Mouse (Mus musculus) cerebellum, adult (tissue): ENCODE measurements around the gene Gm6169.
"Not testable (repeated sequence)": the region's sequence is repeated elsewhere in the genome, so short reads cannot be mapped to it uniquely, and the experiment has no call there.

Experiments used
- ATAC-seq: cut with Nextera tagmentation; 2 replicates; pipeline ENCODE4 v1.9.2; 2017; ENCODE audit warnings: mild to moderate bottlenecking, moderate library complexity, mixed read lengths; ENCODE audit not compliant: insufficient number of reproducible peaks, low FRiP score, low TSS enrichment

The Gm6169 gene

GRCm38 (mm10) chr13:97071626-97072241 is 27.3 kb downstream of the Gm6169 start:
- ATAC-seq, result peak; percentile 72

- ATAC-seq, result peak; percentile 57
Observed at GRCm38 (mm10) chr13:97070931-97071625, 28.0 kb downstream of the Gm6169 start.

- no peak for ATAC-seq
Observed at GRCm38 (mm10) chr13:97068151-97068550, 30.9 kb downstream of the Gm6169 start.

GRCm38 (mm10) chr13:97067691-97068090 is 31.3 kb downstream of the Gm6169 start:
- ATAC-seq, result no peak

GRCm38 (mm10) chr13:97066649-97067550 is 32.1 kb downstream of the Gm6169 start, which contains the start of gene Fam169a:
TSS of gene Fam169a (plus strand) at chr13:97067286.
- no peak for ATAC-seq

- ATAC-seq, result not testable (repeated sequence)
Observed at GRCm38 (mm10) chr13:97064844-97065621, 34.0 kb downstream of the Gm6169 start.

- no peak for ATAC-seq
Observed at GRCm38 (mm10) chr13:97064413-97064812, 34.6 kb downstream of the Gm6169 start.

- no peak for ATAC-seq
Observed at GRCm38 (mm10) chr13:97063431-97063830, 35.6 kb downstream of the Gm6169 start.

GRCm38 (mm10) chr13:97062151-97062550 is 36.9 kb downstream of the Gm6169 start:
- ATAC-seq, result peak; percentile 75

- ATAC-seq, result no peak
Observed at GRCm38 (mm10) chr13:97060331-97060730, 38.7 kb downstream of the Gm6169 start.

GRCm38 (mm10) chr13:97059746-97060145 is 39.3 kb downstream of the Gm6169 start:
- no peak; the same call in 1 of the 2 replicates for ATAC-seq

GRCm38 (mm10) chr13:97057817-97058216 is 41.2 kb downstream of the Gm6169 start:
- ATAC-seq, result no peak

- peak; percentile 91 for ATAC-seq
Observed at GRCm38 (mm10) chr13:97053844-97054243, 45.2 kb downstream of the Gm6169 start.

- peak; percentile 72 for ATAC-seq
Observed at GRCm38 (mm10) chr13:97052667-97053066, 46.4 kb downstream of the Gm6169 start.

- 0 out of 2 replicates have a peak, but pooled peaks have one; percentile 17 for ATAC-seq
Observed at GRCm38 (mm10) chr13:97051158-97051557, 47.9 kb downstream of the Gm6169 start.
